In genomic region chr9:61960753-61961152, GRCm38 (mm10) we compare ENCODE assay signal across 8 mouse cellular contexts. TPM values are rescaled to one million over a fixed set of nuclear protein-coding genes. Genes with fewer than 3 reads are reported as not detected.
DNase-seq lines count a peak whose midpoint lies in the region; ATAC-seq and TF ChIP-seq lines count a peak whose summit lies in the region.

No protein-coding gene starts in this region.

- intact Hi-C loops in gastrocnemius, adult 2 months (cut with DNase I), result no loop called here
- intact Hi-C loops in gastrocnemius, postnatal 14 days (cut with DNase I; ENCODE audit: low total_unique reads), result loop anchor here (5.0 kb wide), 1 partner anchor 282 kb away; no protein-coding TSS in a partner anchor
- intact Hi-C loops in left cerebral cortex, adult 2 months (cut with DNase I), result no loop called here

- peak; percentile 57 for DNase-seq in gastrocnemius, adult 2 months
- DNase-seq in gastrocnemius, postnatal 14 days, result no peak
- DNase-seq in adrenal gland, postnatal 10 days, result peak; percentile 56
- peak; percentile 75 to 80 for DNase-seq in kidney, adult 8-10 months
- peak; percentile 77 for DNase-seq in lung, postnatal 25 days (ENCODE audit: low spot score)
- DNase-seq in hindbrain, embryonic 14.5 days (ENCODE audit: low spot score), result no peak
- no peak for DNase-seq in left cerebral cortex, adult 2 months (ENCODE audit: extremely low spot score in 1 of 2, low spot score in 2 of 2)
- DNase-seq in forebrain, embryonic 10.5 days (ENCODE audit: extremely low spot score, low spot score), result no peak

- no peaks in the 10 kb centered on the region for H3K4me1 ChIP-seq in hindbrain, embryonic 14.5 days (replicated peaks; ENCODE audit: control insufficient read depth, insufficient read depth, low read length)
- H3K4me1 ChIP-seq in forebrain, embryonic 10.5 days, result peaks cover 31% of the 10 kb centered on the region

- TF ChIP-seq CTCF in gastrocnemius, adult 2 months (IDR thresholded peaks at IDR 0.05), result no peak
- no peak for TF ChIP-seq CTCF in left cerebral cortex, adult 2 months (IDR thresholded peaks at IDR 0.05)

- no peak overlapping the region; the same call in 1 of the 2 replicates for H3K27ac ChIP-seq in gastrocnemius, adult 2 months
- no peak overlapping the region for H3K27ac ChIP-seq in hindbrain, embryonic 14.5 days
- H3K27ac ChIP-seq in left cerebral cortex, adult 2 months, result no peak overlapping the region
- H3K27ac ChIP-seq in forebrain, embryonic 10.5 days, result no peak overlapping the region

- H3K27me3 ChIP-seq in hindbrain, embryonic 14.5 days (ENCODE audit: control insufficient read depth, insufficient read depth, low read length), result no peaks in the 10 kb centered on the region
- no peaks in the 10 kb centered on the region; the same call in 1 of the 2 replicates for H3K27me3 ChIP-seq in forebrain, embryonic 10.5 days (ENCODE audit: poor library complexity, severe bottlenecking)

- H3K9me3 ChIP-seq in hindbrain, embryonic 14.5 days (ENCODE audit: control insufficient read depth, low read length), result no peaks in the 10 kb centered on the region
- no peaks in the 10 kb centered on the region for H3K9me3 ChIP-seq in forebrain, embryonic 10.5 days

- no peak for ATAC-seq in hindbrain, embryonic 14.5 days (ENCODE audit: low FRiP score)

- H3K4me3 ChIP-seq in gastrocnemius, adult 2 months, result no peak overlapping the region
- no peak overlapping the region for H3K4me3 ChIP-seq in hindbrain, embryonic 14.5 days (replicated peaks; ENCODE audit: low read length)
- H3K4me3 ChIP-seq in left cerebral cortex, adult 2 months, result no peak overlapping the region
- no peak overlapping the region for H3K4me3 ChIP-seq in forebrain, embryonic 10.5 days

- 72% methylated on average over 5 of the region's 5 CpGs for WGBS in hindbrain, embryonic 14.5 days
- WGBS in forebrain, embryonic 10.5 days, result 77% methylated on average over 5 of the region's 5 CpGs

- H3K9ac ChIP-seq in hindbrain, embryonic 14.5 days, result no peak overlapping the region

- no peaks in the 10 kb centered on the region for H3K36me3 ChIP-seq in hindbrain, embryonic 14.5 days (replicated peaks; ENCODE audit: control insufficient read depth, insufficient read depth)
- no peaks in the 10 kb centered on the region for H3K36me3 ChIP-seq in forebrain, embryonic 10.5 days (replicated peaks)

- H3K4me2 ChIP-seq in hindbrain, embryonic 14.5 days (replicated peaks), result no peak overlapping the region

RNA-seq across cellular contexts. Expression of gene Kif23, which starts 14.2 kb away (rescaled TPM):
- 1 to 10 TPM in 1 of 2 experiments, under 1 TPM in 1; 0.69 to 1.5 TPM for total RNA-seq in gastrocnemius, adult 2 months (2021)
- 1 to 10 TPM; 7.4 to 8.7 TPM for total RNA-seq in gastrocnemius, postnatal 14 days (2021)
- 10 to 100 TPM; 21.5 to 38.3 TPM for total RNA-seq in adrenal gland, postnatal 10 days (2021)
- polyA plus RNA-seq in hindbrain, embryonic 14.5 days (2014; fragmentation: Nextera tagmentation; extraction: Ambion mirVana), result 14.3 and 17.0 TPM in 2 replicates
- total RNA-seq in left cerebral cortex, adult 2 months (2021), result 1 to 10 TPM; 2.6 to 4.7 TPM
- 132 and 135 TPM in 2 replicates for polyA plus RNA-seq in forebrain, embryonic 10.5 days (2016; fragmentation: Nextera tagmentation; extraction: Ambion mirVana)

RNA-seq across cellular contexts. Expression of gene Rplp1, which starts 46.4 kb away (rescaled TPM):
- 1,000 to 10,000 TPM; 1,321 to 1,510 TPM for total RNA-seq in gastrocnemius, adult 2 months (2021)
- 1,000 to 10,000 TPM; 1,466 to 1,621 TPM for total RNA-seq in gastrocnemius, postnatal 14 days (2021)
- total RNA-seq in adrenal gland, postnatal 10 days (2021), result 1,000 to 10,000 TPM; 2,187 to 2,232 TPM
- 1,005 and 1,169 TPM in 2 replicates for polyA plus RNA-seq in hindbrain, embryonic 14.5 days (2014; fragmentation: Nextera tagmentation; extraction: Ambion mirVana)
- total RNA-seq in left cerebral cortex, adult 2 months (2021), result 1,000 to 10,000 TPM; 1,334 to 1,440 TPM
- polyA plus RNA-seq in forebrain, embryonic 10.5 days (2016; fragmentation: Nextera tagmentation; extraction: Ambion mirVana), result 1,247 and 1,263 TPM in 2 replicates

Comparison
In these comparisons a context has a peak if more than half of its experiments do, and no peak if none do; other contexts are left out.
1. DNase-seq: peak in gastrocnemius, adult 2 months (single experiment), adrenal gland, postnatal 10 days (single experiment), kidney, adult 8-10 months (2 of 2) and lung, postnatal 25 days (single experiment); none in gastrocnemius, postnatal 14 days (single experiment), hindbrain, embryonic 14.5 days (single experiment), left cerebral cortex, adult 2 months (0 of 2) and forebrain, embryonic 10.5 days (single experiment).